Mouse (Mus musculus) forebrain, postnatal 0 days (tissue): Measurements from ENCODE around the gene Pus10. TPM values are rescaled to one million over a fixed set of nuclear protein-coding genes. Genes with fewer than 3 reads are reported as not detected.

Experiments used
- ATAC-seq: fragments of 200-750 bp; cut with Nextera tagmentation; 2 replicates; pipeline ENCODE4 v1.8.0; 2017; ENCODE audit warnings: mild to moderate bottlenecking, moderate library complexity
- DNase-seq: peaks from one replicate; pipeline ENCODE4 v3.0.0-alpha.2; 2015
- H3K27ac ChIP-seq: fragments of 300-500 bp; sonication (generic); 2 replicates; pipeline ENCODE4 v1.5.1; 2014; ENCODE audit warnings: low read depth, mild to moderate bottlenecking, antibody characterized with exemption, low read length, moderate library complexity, mixed read lengths
- H3K27me3 ChIP-seq: fragments of 300-500 bp; sonication (generic); 2 replicates; pipeline ENCODE4 v1.6.1; 2014; ENCODE audit warnings: mild to moderate bottlenecking, low read length, mixed read lengths; ENCODE audit not compliant: insufficient read depth
- H3K36me3 ChIP-seq: fragments of 300-500 bp; sonication (generic); 2 replicates; pipeline ENCODE4 v1.6.1; 2014; ENCODE audit warnings: mild to moderate bottlenecking, moderate library complexity; ENCODE audit not compliant: insufficient read depth
- H3K4me1 ChIP-seq: fragments of 300-500 bp; sonication (generic); 2 replicates; pipeline ENCODE4 v1.6.1; 2014; ENCODE audit warnings: antibody characterized with exemption; ENCODE audit not compliant: insufficient read depth
- H3K4me2 ChIP-seq: fragments of 300-500 bp; sonication (generic); 2 replicates; pipeline ENCODE4 v1.6.1; 2014; ENCODE audit warnings: low read depth, mild to moderate bottlenecking, moderate library complexity
- H3K4me3 ChIP-seq: fragments of 300-500 bp; sonication (generic); 2 replicates; pipeline ENCODE4 v1.5.1; 2014; ENCODE audit warnings: low read depth, low read length, mixed read lengths
- H3K9ac ChIP-seq: fragments of 300-500 bp; sonication (generic); 2 replicates; pipeline ENCODE4 v1.6.1; 2014; ENCODE audit warnings: mild to moderate bottlenecking
- H3K9me3 ChIP-seq: fragments of 300-500 bp; sonication (generic); 2 replicates; pipeline ENCODE4 v1.6.1; 2016; ENCODE audit warnings: low read length
- CTCF ChIP-seq: sonication (generic); IDR thresholded peaks from 2 replicates; pipeline ENCODE4 v1.5.1; 2016; ENCODE audit warnings: antibody characterized with exemption, control low read depth, low read depth
- WGBS: fragments of 180-500 bp; shearing (Covaris S2); extraction: QIAGEN DNeasy Blood & Tissue Kit; methylation state at CpG from one replicate; pipeline ENCODE4 v1.1.7; 2014; 5-methylcytosine and 5-hydroxymethylcytosine counted together
- polyA plus RNA-seq: library from polyadenylated mRNA; unstranded; fragments of >200 nt; fragmentation: Nextera tagmentation; extraction: Ambion mirVana; gene quantifications from 2 replicates; pipeline ENCODE4 v1.2.1, GENCODE M21; 2015
- total RNA-seq: library from RNA; depleted of rRNA; stranded (reverse); fragments of >200 nt; gene quantifications from 2 replicates; pipeline ENCODE4 v1.2.3, GENCODE M21; 2014

Pus10 gene
- total and polyA plus RNA-seq, 2 experiments from 2014 or later = 9.0 to 18.0 TPM

- no peak overlapping the region for H3K4me3 ChIP-seq
- H3K9ac ChIP-seq = no peak overlapping the region
- no peaks in the 10 kb centered on the region for H3K4me1 ChIP-seq
- ATAC-seq (no peak), DNase-seq (no peak)
- TF ChIP-seq CTCF = no peak
- peaks cover 17% of the 10 kb centered on the region for H3K36me3 ChIP-seq
- no peaks in the 10 kb centered on the region for H3K9me3 ChIP-seq
- H3K4me2 ChIP-seq = no peak overlapping the region
- H3K27me3 ChIP-seq = no peaks in the 10 kb centered on the region
- no peak overlapping the region for H3K27ac ChIP-seq
- 95% methylated on average over 6 of the region's 6 CpGs for WGBS
Measured at GRCm38 (mm10) chr11:23734749-23735286, 69.3 kb downstream of the Pus10 start.

DNA sequence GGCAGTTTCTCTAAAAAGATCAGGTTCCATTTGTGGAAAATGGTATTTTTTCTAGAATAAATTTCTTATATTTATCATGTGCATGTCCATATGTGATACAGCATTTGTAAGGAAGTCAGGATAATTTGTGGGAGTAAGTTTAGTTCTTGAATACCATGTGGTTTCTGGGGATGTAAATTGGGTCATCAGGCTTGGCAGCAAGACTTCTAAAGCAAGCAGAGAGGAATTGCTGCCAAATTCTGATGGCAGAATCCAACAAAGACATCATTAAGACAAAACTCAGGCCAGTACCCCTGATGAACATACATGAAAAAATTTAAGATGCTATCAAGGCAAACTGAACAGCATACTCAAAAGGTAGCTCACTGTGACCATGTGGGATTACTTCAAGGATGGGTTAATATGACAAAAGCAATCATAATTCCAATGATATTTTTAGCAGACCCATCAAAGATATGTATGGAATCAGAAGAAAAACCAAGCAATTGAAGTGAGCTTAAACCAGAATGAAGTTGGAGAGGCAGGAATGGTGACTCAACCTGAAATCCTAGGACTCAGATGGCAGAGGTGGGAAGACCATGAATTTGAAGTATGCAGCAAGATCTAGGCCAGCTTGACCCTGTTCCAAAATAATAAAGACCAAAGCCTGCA lies 70.5 kb downstream of the Pus10 start:
- H3K27ac ChIP-seq = no peak overlapping the region
- no peaks in the 10 kb centered on the region for H3K4me1 ChIP-seq
- H3K27me3 ChIP-seq = no peaks in the 10 kb centered on the region
- ATAC-seq = peak; percentile 32; the same call in 1 of the 2 replicates
- no peak overlapping the region for H3K4me3 ChIP-seq
- no peak overlapping the region for H3K9ac ChIP-seq
- TF ChIP-seq CTCF = no peak
- H3K36me3 ChIP-seq = peaks cover 8% of the 10 kb centered on the region
- H3K9me3 ChIP-seq = no peaks in the 10 kb centered on the region
- no peak overlapping the region for H3K4me2 ChIP-seq
- peak; percentile 5 for DNase-seq

DNA sequence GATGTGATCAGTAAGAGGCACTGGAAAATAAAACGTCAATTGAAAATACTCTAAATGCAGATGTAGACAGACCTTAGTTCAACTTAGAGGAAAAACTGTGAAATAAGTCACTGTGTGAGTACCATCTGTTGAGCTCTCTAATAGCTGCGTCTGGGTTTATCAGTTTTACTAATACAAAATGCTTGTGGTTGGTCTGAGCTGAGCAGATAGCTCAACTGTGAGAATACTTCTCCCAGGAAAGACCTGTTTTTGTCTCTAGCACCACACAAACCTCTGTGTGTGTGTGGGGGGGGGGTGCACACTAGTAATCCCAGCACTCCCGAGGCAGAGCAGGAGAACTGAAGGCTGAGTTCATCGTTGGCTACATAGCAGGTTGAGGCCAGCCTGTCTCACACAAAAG lies 75.4 kb downstream of the Pus10 start:
- 66% methylated on average over 4 of the region's 4 CpGs for WGBS
- no peak for DNase-seq
- H3K36me3 ChIP-seq = no peaks in the 10 kb centered on the region
- H3K4me3 ChIP-seq = no peak overlapping the region
- no peak for ATAC-seq
- H3K27ac ChIP-seq = no peak overlapping the region
- H3K9me3 ChIP-seq = no peaks in the 10 kb centered on the region
- no peaks in the 10 kb centered on the region for H3K27me3 ChIP-seq
- H3K4me1 ChIP-seq = no peaks in the 10 kb centered on the region
- no peak overlapping the region for H3K9ac ChIP-seq
- TF ChIP-seq CTCF = no peak
- no peak overlapping the region for H3K4me2 ChIP-seq

- Histone ChIP-seq H3K27ac (no peak overlapping the region), H3K4me3 (no peak overlapping the region), H3K4me2 (no peak overlapping the region), H3K36me3 (no peaks in the 10 kb centered on the region), H3K9me3 (no peaks in the 10 kb centered on the region), H3K9ac (no peak overlapping the region), H3K4me1 (no peaks in the 10 kb centered on the region), H3K27me3 (no peaks in the 10 kb centered on the region)
- WGBS = 92% methylated on average over 7 of the region's 7 CpGs
- DNase-seq = no peak
- ATAC-seq = no peak
- TF ChIP-seq CTCF = no peak
Measured at GRCm38 (mm10) chr11:23741386-23741785, 75.9 kb downstream of the Pus10 start.

- H3K4me1 ChIP-seq = no peaks in the 10 kb centered on the region
- no peak overlapping the region for H3K4me3 ChIP-seq
- 95% methylated on average over 3 of the region's 3 CpGs for WGBS
- H3K36me3 ChIP-seq = no peaks in the 10 kb centered on the region
- no peak overlapping the region for H3K9ac ChIP-seq
- H3K27ac ChIP-seq = no peak overlapping the region
- no peak for TF ChIP-seq CTCF
- H3K27me3 ChIP-seq = no peaks in the 10 kb centered on the region
- no peaks in the 10 kb centered on the region for H3K9me3 ChIP-seq
- no peak for DNase-seq
- ATAC-seq = no peak
- H3K4me2 ChIP-seq = no peak overlapping the region
Measured at GRCm38 (mm10) chr11:23744352-23744751, 78.9 kb downstream of the Pus10 start.

- 75% methylated on average over 4 of the region's 4 CpGs for WGBS
- H3K9ac ChIP-seq = no peak overlapping the region
- H3K27ac ChIP-seq = no peak overlapping the region
- no peak overlapping the region for H3K4me3 ChIP-seq
- DNase-seq = no peak
- no peaks in the 10 kb centered on the region for H3K36me3 ChIP-seq
- ATAC-seq = no peak
- no peak overlapping the region for H3K4me2 ChIP-seq
- no peaks in the 10 kb centered on the region for H3K27me3 ChIP-seq
- H3K9me3 ChIP-seq = no peaks in the 10 kb centered on the region
- no peaks in the 10 kb centered on the region for H3K4me1 ChIP-seq
- TF ChIP-seq CTCF = no peak
Measured at GRCm38 (mm10) chr11:23746102-23746501, 80.6 kb downstream of the Pus10 start.

GRCm38 (mm10) chr11:23753136-23753710 lies 87.7 kb downstream of the Pus10 start:
- Histone ChIP-seq H3K27me3 (no peaks in the 10 kb centered on the region), H3K4me2 (no peak overlapping the region), H3K9me3 (no peaks in the 10 kb centered on the region), H3K27ac (no peak overlapping the region), H3K9ac (no peak overlapping the region), H3K4me3 (no peak overlapping the region), H3K36me3 (no peaks in the 10 kb centered on the region), H3K4me1 (no peaks in the 10 kb centered on the region)
- 84% methylated on average over 1 of the region's 1 CpGs for WGBS
- ATAC-seq (no peak), DNase-seq (no peak)
- TF ChIP-seq CTCF = no peak
